8 mouse cellular contexts compared by ENCODE assay signal in genomic region chr5:21054472-21055070, GRCm38 (mm10). TPM values are rescaled to one million over a fixed set of nuclear protein-coding genes. Genes with fewer than 3 reads are reported as not detected.
DNase-seq lines count a peak whose midpoint lies in the region; ATAC-seq lines count a peak whose summit lies in the region.

No protein-coding gene starts in this region.

- H3K27ac ChIP-seq in embryonic facial prominence, embryonic 12.5 days = peak overlapping the region; percentile 99
- H3K27ac ChIP-seq in limb, embryonic 13.5 days = peak overlapping the region; percentile 98
- H3K27ac ChIP-seq in midbrain, embryonic 13.5 days = peak overlapping the region; percentile 100

- peak overlapping the region; percentile 96 for H3K4me3 ChIP-seq in embryonic facial prominence, embryonic 12.5 days
- peak overlapping the region; percentile 95 for H3K4me3 ChIP-seq in limb, embryonic 13.5 days
- peak overlapping the region; percentile 98 for H3K4me3 ChIP-seq in midbrain, embryonic 13.5 days (replicated peaks)

- under 1% methylated on average over 20 of the region's 20 CpGs for WGBS in embryonic facial prominence, embryonic 12.5 days
- 1% methylated on average over 20 of the region's 20 CpGs for WGBS in limb, embryonic 13.5 days
- WGBS in midbrain, embryonic 13.5 days = under 1% methylated on average over 20 of the region's 20 CpGs

- ATAC-seq in embryonic facial prominence, embryonic 12.5 days (ENCODE audit: insufficient number of reproducible peaks, insufficient read depth, low FRiP score, low TSS enrichment) = no peak
- no peak for ATAC-seq in limb, embryonic 13.5 days (ENCODE audit: low FRiP score, low read depth)
- peak; percentile 18 for ATAC-seq in midbrain, embryonic 13.5 days

- H3K36me3 ChIP-seq in embryonic facial prominence, embryonic 12.5 days = no peaks in the 10 kb centered on the region
- H3K36me3 ChIP-seq in limb, embryonic 13.5 days = no peaks in the 10 kb centered on the region
- H3K36me3 ChIP-seq in midbrain, embryonic 13.5 days = no peaks in the 10 kb centered on the region

- H3K27me3 ChIP-seq in embryonic facial prominence, embryonic 12.5 days = no peaks in the 10 kb centered on the region
- H3K27me3 ChIP-seq in limb, embryonic 13.5 days = no peaks in the 10 kb centered on the region
- no peaks in the 10 kb centered on the region for H3K27me3 ChIP-seq in midbrain, embryonic 13.5 days

- DNase-seq in layer of hippocampus, adult 11-12 months (ENCODE audit: low spot score) = peak; percentile 54
- DNase-seq in layer of hippocampus, adult 9-10 months (ENCODE audit: low spot score) = no peak
- peak; percentile 92 to 93 for DNase-seq in heart, adult 18-20 months
- peak; percentile 77 for DNase-seq in kidney, adult 11 months
- peak; percentile 47 to 59 for DNase-seq in spleen, postnatal 10 days (ENCODE audit: low spot score in 2 of 2)

- peaks cover 8% of the 10 kb centered on the region; the same call in 1 of the 2 replicates for H3K4me1 ChIP-seq in embryonic facial prominence, embryonic 12.5 days
- peaks cover 10% of the 10 kb centered on the region for H3K4me1 ChIP-seq in limb, embryonic 13.5 days
- peaks cover 30% of the 10 kb centered on the region for H3K4me1 ChIP-seq in midbrain, embryonic 13.5 days (replicated peaks)

- H3K9ac ChIP-seq in embryonic facial prominence, embryonic 12.5 days = peak overlapping the region; percentile 94
- H3K9ac ChIP-seq in limb, embryonic 13.5 days = peak overlapping the region; percentile 97
- H3K9ac ChIP-seq in midbrain, embryonic 13.5 days (replicated peaks) = peak overlapping the region; percentile 99

- no peaks in the 10 kb centered on the region for H3K9me3 ChIP-seq in embryonic facial prominence, embryonic 12.5 days
- no peaks in the 10 kb centered on the region for H3K9me3 ChIP-seq in limb, embryonic 13.5 days
- no peaks in the 10 kb centered on the region for H3K9me3 ChIP-seq in midbrain, embryonic 13.5 days

- peak overlapping the region; percentile 57 for H3K4me2 ChIP-seq in embryonic facial prominence, embryonic 12.5 days (replicated peaks)
- H3K4me2 ChIP-seq in limb, embryonic 13.5 days (replicated peaks) = peak overlapping the region; percentile 72
- peak overlapping the region; percentile 81 for H3K4me2 ChIP-seq in midbrain, embryonic 13.5 days (replicated peaks)

RNA-seq across cellular contexts. Expression of gene Ptpn12, which starts 1.1 kb away (rescaled TPM):
- polyA plus RNA-seq in embryonic facial prominence, embryonic 12.5 days (2016; fragmentation: Nextera tagmentation; extraction: Ambion mirVana) = 24.5 and 26.1 TPM in 2 replicates
- 10 to 100 TPM; 28.1 to 28.9 TPM for total RNA-seq in heart, adult 18-20 months (2021)
- polyA plus RNA-seq in limb, embryonic 13.5 days (2015; fragmentation: Nextera tagmentation; extraction: Ambion mirVana) = 23.6 and 25.6 TPM in 2 replicates
- 29.1 TPM in 2 replicates for polyA plus RNA-seq in midbrain, embryonic 13.5 days (2015; fragmentation: Nextera tagmentation; extraction: Ambion mirVana)
